Mouse (Mus musculus): ENCODE measurements around the gene Tmc4.
"Not testable (repeated sequence)": the region's sequence is repeated elsewhere in the genome, so short reads cannot be mapped to it uniquely, and the experiment has no call there.

The Tmc4 gene

DNA sequence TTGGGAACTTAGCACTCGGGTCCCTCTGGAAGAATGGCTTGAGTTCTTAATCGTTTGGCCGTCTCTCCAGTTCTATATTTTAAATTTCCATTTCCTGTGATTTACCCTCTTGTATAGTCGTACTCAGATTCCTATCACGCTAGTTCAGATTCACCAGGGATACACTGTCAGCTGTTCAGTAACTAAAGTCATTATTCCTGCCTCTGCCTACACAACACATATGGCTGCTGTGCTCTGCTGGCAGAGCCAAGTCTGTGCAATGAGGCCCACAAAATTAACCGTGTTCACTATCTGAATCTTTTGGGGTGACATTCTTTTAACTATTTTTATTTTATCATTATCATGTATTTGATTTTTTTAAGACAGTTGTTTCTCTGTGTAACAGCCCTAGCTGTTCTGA is 21.1 kb upstream of the Tmc4 start:
- CTCF ChIA-PET, result no interaction called here
- POLR2A ChIA-PET, result interaction anchor here in 2 of 4 experiments (0.7 to 18.6 kb wide), 6 partner anchors 8 to 68 kb away, joined by 3 to 650 read pairs (median 15); partner anchors contain the start of genes Cnot3 (in 2 of the 2) and Rps9 (in 2 of the 2)

- CTCF ChIA-PET, result not testable (repeated sequence)
- POLR2A ChIA-PET, result interaction anchor here in 3 of 4 experiments (0.8 to 18.6 kb wide), 18 partner anchors 9 to 442 kb away, joined by 3 to 650 read pairs (median 39); partner anchors contain the start of genes Cnot3 (in 3 of the 3), Leng1 (in 3 of the 3), Rps9 (in 3 of the 3) and Leng8 (in 1 of the 3)
Observed at GRCm38 (mm10) chr7:3694949-3695305, 17.6 kb upstream of the Tmc4 start.

DNA sequence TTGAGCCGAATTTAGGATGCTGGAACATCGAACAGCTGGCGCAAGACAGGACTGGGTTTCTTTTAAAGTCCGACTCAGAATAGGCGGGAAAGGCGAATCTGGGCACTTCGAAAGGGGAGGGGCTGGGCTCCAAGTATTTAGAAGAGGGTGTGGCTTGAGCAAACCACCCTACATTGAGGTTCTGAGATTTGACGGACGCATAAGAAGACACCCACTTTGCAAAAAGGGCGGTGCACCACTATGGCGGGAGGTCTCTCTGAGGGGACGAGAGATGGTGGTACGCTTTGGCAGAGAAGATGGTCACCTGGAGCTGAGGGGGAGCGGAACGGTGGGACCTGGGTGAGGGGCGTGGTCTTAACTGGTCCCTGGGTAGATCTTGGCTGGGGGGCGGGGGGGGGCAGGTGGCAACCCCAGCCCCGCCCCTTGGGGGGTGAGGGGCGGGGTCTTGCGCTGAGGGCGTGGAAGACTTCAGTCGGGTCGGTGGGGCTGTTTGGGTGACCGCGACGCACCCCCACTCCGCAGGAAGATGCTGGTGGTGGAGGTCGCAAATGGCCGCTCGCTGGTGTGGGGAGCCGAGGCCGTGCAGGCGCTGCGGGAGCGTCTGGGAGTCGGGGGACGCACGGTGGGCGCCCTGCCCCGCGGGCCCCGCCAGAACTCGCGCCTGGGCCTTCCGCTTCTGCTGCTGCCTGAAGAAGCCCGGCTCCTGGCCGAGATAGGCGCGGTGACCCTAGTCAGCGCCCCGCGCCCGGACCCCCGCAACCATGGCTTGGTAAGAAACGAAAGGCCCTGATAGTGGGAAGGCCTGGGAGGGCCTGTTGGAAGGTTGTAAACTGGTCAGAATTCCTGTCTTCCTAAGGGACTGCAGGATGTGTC is 17.0 kb upstream of the Tmc4 start:
- ChIA-PET CTCF (interaction anchor here in 2 of 4 experiments (0.5 to 2.3 kb wide), 2 partner anchors 27 to 287 kb away, joined by 4 to 7 read pairs; no protein-coding TSS in a partner anchor), POLR2A (interaction anchor here (0.5 to 18.6 kb wide), 83 partner anchors 8 to 1319 kb away, joined by 3 to 650 read pairs (median 8); partner anchors contain the start of genes Cnot3 (in 3 of the 4), Leng1 (in 3 of the 4), Ndufa3 (in 3 of the 4) and Rps9 (in 3 of the 4))

DNA sequence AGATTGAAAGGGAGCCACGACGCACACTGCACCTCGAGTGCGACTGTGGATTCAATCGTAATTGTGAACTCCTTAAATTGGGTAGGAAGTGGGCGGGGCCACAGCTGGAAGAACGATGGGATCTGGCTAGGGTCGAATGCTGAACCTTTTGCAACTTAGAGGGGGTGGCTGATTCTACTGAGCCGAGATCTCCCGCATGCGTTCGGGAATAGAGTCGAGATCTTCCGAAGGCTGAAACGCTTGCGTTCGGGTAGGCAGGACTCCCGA is 16.4 kb upstream of the Tmc4 start:
- ChIA-PET POLR2A (interaction anchor here (0.5 to 18.6 kb wide), 121 partner anchors 8 to 1344 kb away, joined by 3 to 650 read pairs (median 7); partner anchors contain the start of genes Leng1 (in 4 of the 4), Cnot3 (in 3 of the 4), Leng8 (in 3 of the 4) and Ndufa3 (in 3 of the 4)), CTCF (interaction anchor here (0.5 to 2.3 kb wide), 11 partner anchors 19 to 816 kb away, joined by 4 to 11 read pairs (median 6); partner anchors contain the start of genes Ndufa3 (in 3 of the 4) and Oscar (in 1 of the 4))

DNA sequence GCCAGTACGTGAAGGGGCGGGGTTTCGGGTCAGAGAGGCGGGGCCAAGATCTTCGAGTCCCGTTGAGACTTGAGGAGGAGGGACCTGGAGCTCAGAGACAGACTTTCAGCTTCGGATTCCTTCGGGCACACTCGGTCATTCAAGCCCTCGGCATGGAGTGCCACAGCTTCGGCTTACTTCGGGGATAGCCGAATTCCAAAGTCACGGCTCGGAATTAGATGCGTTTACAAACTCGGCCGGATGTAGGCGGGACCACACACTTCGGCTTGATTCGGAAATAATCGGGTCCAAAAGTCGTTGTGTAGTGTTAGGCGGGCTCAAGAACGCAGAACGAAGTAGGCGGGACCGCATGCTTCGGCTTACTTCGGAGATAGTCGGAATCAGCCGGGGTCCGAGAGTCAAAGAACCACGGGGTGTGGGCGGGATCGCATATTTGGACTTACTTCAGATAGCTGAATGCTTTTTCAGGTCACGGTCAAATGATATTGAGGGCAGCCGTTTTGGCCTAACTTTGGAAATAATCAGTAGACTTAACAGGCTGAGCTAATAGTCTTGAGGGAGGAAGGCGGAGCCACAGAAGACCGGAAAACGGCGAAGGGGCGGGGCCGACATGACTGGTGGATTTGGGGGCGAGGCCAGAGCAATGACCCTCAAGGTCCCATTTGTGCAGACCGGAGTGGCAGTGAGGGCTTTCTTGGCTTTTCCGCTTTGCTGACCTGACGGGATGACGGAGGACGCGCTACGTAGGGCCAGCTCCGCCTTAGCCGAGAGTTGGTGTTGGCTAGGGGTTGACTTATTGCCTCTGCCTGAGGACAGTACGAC is 15.8 kb upstream of the Tmc4 start, which contains the start of gene Mboat7:
Gene Mboat7, minus strand, starts transcription at position 537 of the 822 bp plus-strand sequence.
- ChIA-PET CTCF (interaction anchor here (0.5 to 2.3 kb wide), 20 partner anchors 12 to 833 kb away, joined by 3 to 11 read pairs (median 4); partner anchors contain the start of genes Ndufa3 (in 3 of the 4) and Oscar (in 1 of the 4)), POLR2A (interaction anchor here (0.6 to 18.6 kb wide), 180 partner anchors 9 to 1345 kb away, joined by 3 to 650 read pairs (median 5); partner anchors contain the start of genes Leng1 (in 4 of the 4), Cnot3 (in 3 of the 4), Leng8 (in 3 of the 4) and Leng9 (in 3 of the 4))

DNA sequence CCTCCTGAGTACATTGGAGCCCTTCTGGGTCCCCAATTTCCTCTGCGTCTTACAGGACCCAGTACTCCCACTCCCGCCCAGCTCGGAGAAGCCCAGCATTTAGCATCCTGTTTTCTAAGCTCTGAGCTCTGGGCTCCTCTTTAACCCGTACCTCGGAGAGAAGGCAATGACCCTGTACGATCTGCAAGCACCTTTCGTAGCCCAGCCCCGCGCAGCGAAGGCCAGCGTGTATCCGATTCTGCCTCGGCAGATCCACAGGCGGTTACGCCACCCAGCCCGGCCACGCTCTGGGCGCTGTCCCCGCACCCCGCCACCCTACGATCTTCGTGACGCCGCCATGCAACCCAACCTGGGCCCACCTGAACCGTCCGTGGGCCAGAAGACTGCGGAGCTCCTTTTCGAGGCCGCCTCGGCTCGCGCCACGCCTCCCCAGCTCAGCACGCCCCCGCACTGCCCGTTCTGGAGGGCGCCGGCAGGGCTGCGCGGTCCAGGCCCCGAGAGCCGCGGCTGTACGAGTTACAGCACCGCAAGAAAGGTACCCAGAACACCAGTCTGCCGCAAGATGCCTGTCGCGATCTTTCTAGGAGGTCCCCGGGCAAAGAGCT is 15.1 kb upstream of the Tmc4 start, which contains the start of gene Tsen34:
Gene Tsen34, plus strand, starts transcription at position 482 of the 605 bp plus-strand sequence.
- POLR2A ChIA-PET, result interaction anchor here (0.5 to 18.6 kb wide), 163 partner anchors 8 to 1345 kb away, joined by 3 to 650 read pairs (median 5); partner anchors contain the start of genes Leng1 (in 4 of the 4), Cnot3 (in 3 of the 4), Leng9 (in 3 of the 4) and Ndufa3 (in 3 of the 4)
- CTCF ChIA-PET, result interaction anchor here (0.5 to 2.3 kb wide), 18 partner anchors 13 to 834 kb away, joined by 3 to 11 read pairs (median 4); partner anchors contain the start of genes Ndufa3 (in 3 of the 4) and Oscar (in 1 of the 4)

GRCm38 (mm10) chr7:3691919-3692318 is 14.6 kb upstream of the Tmc4 start:
- POLR2A ChIA-PET, result interaction anchor here (0.5 to 18.6 kb wide), 57 partner anchors 7 to 1061 kb away, joined by 3 to 650 read pairs (median 10); partner anchors contain the start of genes Cnot3 (in 3 of the 4), Leng1 (in 3 of the 4), Prpf31 (in 3 of the 4) and Rps9 (in 3 of the 4)
- CTCF ChIA-PET, result interaction anchor here (0.6 to 2.3 kb wide), 10 partner anchors 12 to 735 kb away, joined by 3 to 11 read pairs (median 6); partner anchors contain the start of genes Ndufa3 (in 1 of the 4) and Oscar (in 1 of the 4)

GRCm38 (mm10) chr7:3685400-3686187 is 8.2 kb upstream of the Tmc4 start:
- ChIA-PET CTCF (interaction anchor here in 1 of 4 experiments (1.0 kb wide), 1 partner anchor 10 kb away, joined by 3 read pairs; no protein-coding TSS in a partner anchor), POLR2A (interaction anchor here (0.6 to 18.6 kb wide), 22 partner anchors 7 to 69 kb away, joined by 3 to 650 read pairs (median 4); partner anchors contain the start of genes Mboat7 (in 3 of the 4), Tsen34 (in 3 of the 4), Cnot3 (in 2 of the 4) and Leng1 (in 1 of the 4))

DNA sequence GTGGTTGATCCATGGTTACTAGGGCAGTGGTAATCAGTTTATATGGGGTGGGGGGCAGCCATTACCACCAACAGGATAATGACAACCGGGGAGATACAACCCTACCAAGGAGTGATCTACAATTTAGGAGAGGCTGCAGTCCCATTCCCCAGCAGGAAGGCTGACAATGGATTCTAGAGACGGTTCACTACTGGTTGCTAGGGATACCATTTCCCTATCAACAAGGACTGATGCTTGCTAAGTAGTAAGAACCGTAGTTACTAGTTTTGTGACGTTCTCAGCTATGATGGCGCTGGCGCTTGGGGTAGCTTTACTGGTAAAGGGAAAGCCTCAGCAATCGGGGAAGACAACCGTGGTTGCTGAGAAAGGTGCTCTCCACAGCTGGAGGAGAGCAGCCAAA is 7.3 kb upstream of the Tmc4 start:
- CTCF ChIA-PET, result interaction anchor here in 1 of 4 experiments (1.1 kb wide), 1 partner anchor 13 kb away, joined by 3 read pairs; no protein-coding TSS in a partner anchor

DNA sequence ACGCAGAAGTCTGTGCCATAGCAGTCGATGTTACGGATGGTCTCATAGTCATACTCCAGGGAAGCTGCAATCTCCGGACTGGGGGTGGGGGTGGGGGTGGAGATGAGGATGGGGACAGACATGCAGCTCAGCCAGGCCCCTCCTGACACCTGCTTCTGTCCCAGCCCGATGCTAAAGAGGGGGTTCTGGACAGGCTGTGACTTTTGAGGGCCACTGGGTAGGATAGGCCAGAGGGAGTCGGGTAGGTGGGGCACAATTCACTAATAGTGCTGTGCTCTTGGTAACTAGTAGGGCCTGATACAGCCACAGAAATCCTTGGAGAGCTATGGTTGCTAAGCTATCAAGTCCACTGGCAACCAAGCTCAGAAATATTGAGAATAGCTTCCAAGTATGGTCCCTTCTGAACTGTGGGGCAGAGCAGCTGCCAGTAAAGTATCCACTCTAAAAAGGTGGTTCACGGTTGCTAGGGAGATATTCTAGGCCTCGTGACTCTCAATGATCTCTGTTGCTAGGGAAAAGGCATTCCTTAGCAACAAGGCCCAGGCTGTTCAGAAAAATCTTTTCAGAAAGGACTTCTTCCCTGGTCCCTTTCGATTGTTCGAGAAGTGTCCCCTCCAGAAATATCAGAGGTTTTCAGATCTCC is 6.7 kb upstream of the Tmc4 start:
- ChIA-PET POLR2A (interaction anchor here (0.6 to 18.6 kb wide), 20 partner anchors 9 to 787 kb away, joined by 3 to 650 read pairs (median 6); partner anchors contain the start of genes Mboat7 (in 4 of the 4), Tsen34 (in 3 of the 4), Leng1 (in 2 of the 4) and Cnot3 (in 1 of the 4)), CTCF (interaction anchor here in 2 of 4 experiments (1.0 to 1.1 kb wide), 2 partner anchors 9 to 12 kb away, joined by 3 read pairs; no protein-coding TSS in a partner anchor)

More for the DNA sequence above, 7.3 kb upstream of the Tmc4 start:
- POLR2A ChIA-PET, result interaction anchor here (0.6 to 18.6 kb wide), 17 partner anchors 8 to 786 kb away, joined by 3 to 650 read pairs (median 6); partner anchors contain the start of genes Mboat7 (in 3 of the 4), Tsen34 (in 3 of the 4), Cnot3 (in 1 of the 4) and Leng1 (in 1 of the 4)

DNA sequence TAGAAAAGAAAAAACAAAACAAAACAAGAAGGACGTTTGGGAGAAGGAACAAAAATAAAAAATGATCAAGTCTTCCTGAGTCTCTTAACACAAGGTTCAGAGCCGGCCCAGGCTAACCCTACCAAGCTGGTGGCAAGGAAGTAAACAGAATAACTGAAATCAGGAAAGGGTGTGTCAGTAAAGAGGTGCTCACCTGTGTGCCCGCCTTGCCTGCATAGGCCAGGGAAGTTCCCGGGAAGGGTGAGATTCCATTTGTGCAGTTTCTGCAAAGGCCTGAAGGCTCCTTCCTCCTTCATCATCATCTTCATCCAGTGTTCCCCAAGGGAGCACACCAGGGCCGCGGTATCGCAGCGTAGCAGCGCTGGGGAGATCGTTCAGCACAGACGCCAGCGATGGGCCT is 982 bp downstream of the Tmc4 start:
- POLR2A ChIA-PET, result interaction anchor here in 3 of 4 experiments (1.2 to 11.1 kb wide), 14 partner anchors 10 to 59 kb away, joined by 3 to 172 read pairs (median 13); partner anchors contain the start of genes Cnot3 (in 3 of the 3), Leng1 (in 2 of the 3), Mboat7 (in 2 of the 3) and Tsen34 (in 2 of the 3)
- CTCF ChIA-PET, result interaction anchor here in 3 of 4 experiments (0.5 to 1.5 kb wide), 5 partner anchors 10 to 795 kb away, joined by 3 to 4 read pairs (median 3); partner anchors contain the start of gene Cnot3 (in 1 of the 3)

GRCm38 (mm10) chr7:3675228-3675548 is 2.2 kb downstream of the Tmc4 start:
- ChIA-PET POLR2A (interaction anchor here (0.6 to 11.1 kb wide), 20 partner anchors 9 to 1138 kb away, joined by 3 to 172 read pairs (median 5); partner anchors contain the start of genes Leng1 (in 3 of the 4), Tsen34 (in 3 of the 4), Mboat7 (in 2 of the 4) and Cnot3 (in 1 of the 4)), CTCF (interaction anchor here in 3 of 4 experiments (0.6 to 2.0 kb wide), 10 partner anchors 8 to 852 kb away, joined by 3 to 11 read pairs (median 4); partner anchors contain the start of genes Mboat7 (in 2 of the 3) and Tsen34 (in 2 of the 3))

- CTCF ChIA-PET, result interaction anchor here (0.6 to 2.0 kb wide), 11 partner anchors 9 to 796 kb away, joined by 3 to 11 read pairs (median 5); partner anchors contain the start of genes Mboat7 (in 3 of the 4), Tsen34 (in 3 of the 4) and Leng1 (in 2 of the 4)
- POLR2A ChIA-PET, result interaction anchor here (0.6 to 11.1 kb wide), 18 partner anchors 8 to 327 kb away, joined by 3 to 172 read pairs (median 5); partner anchors contain the start of genes Leng1 (in 4 of the 4), Tsen34 (in 3 of the 4), Mboat7 (in 2 of the 4) and Cnot3 (in 1 of the 4)
Observed at GRCm38 (mm10) chr7:3674507-3675227, 2.7 kb downstream of the Tmc4 start.

GRCm38 (mm10) chr7:3666921-3667391 is 10.4 kb downstream of the Tmc4 start:
- POLR2A ChIA-PET, result interaction anchor here (0.6 to 9.5 kb wide), 45 partner anchors 8 to 1346 kb away, joined by 3 to 161 read pairs (median 6); partner anchors contain the start of genes Cnot3 (in 3 of the 4), Mboat7 (in 3 of the 4), Tsen34 (in 3 of the 4) and Ndufa3 (in 2 of the 4)
- CTCF ChIA-PET, result interaction anchor here (0.5 to 2.5 kb wide), 15 partner anchors 8 to 1493 kb away, joined by 3 to 11 read pairs (median 4); partner anchors contain the start of genes Mboat7 (in 1 of the 4), Ndufa3 (in 1 of the 4), Tnni3 (in 1 of the 4) and Tsen34 (in 1 of the 4)
